Mouse (Mus musculus) midbrain, embryonic 13.5 days (tissue): Measurements from ENCODE around the gene Lhcgr. TPM values are rescaled to one million over a fixed set of nuclear protein-coding genes. Genes with fewer than 3 reads are reported as not detected.

Experiments used
- ATAC-seq: fragments of 200-750 bp; cut with Nextera tagmentation; 2 replicates; pipeline ENCODE4 v1.8.0; 2017; ENCODE audit warnings: mild to moderate bottlenecking, moderate TSS enrichment, moderate library complexity
- H3K27ac ChIP-seq: fragments of 300-500 bp; sonication (generic); 2 replicates; pipeline ENCODE4 v1.5.1; 2015; ENCODE audit warnings: inconsistent platforms, mild to moderate bottlenecking, moderate library complexity
- H3K27me3 ChIP-seq: fragments of 300-500 bp; sonication (generic); 2 replicates; pipeline ENCODE4 v1.6.1; 2015; ENCODE audit warnings: mild to moderate bottlenecking, inconsistent platforms
- H3K36me3 ChIP-seq: fragments of 300-500 bp; sonication (generic); 2 replicates; pipeline ENCODE4 v1.6.1; 2015; ENCODE audit warnings: mild to moderate bottlenecking, inconsistent platforms
- H3K4me1 ChIP-seq: fragments of 300-500 bp; sonication (generic); replicated peaks from 2 replicates; pipeline ENCODE4 v1.6.1; 2015; ENCODE audit warnings: inconsistent platforms
- H3K4me2 ChIP-seq: fragments of 300-500 bp; sonication (generic); replicated peaks from 2 replicates; pipeline ENCODE4 v1.6.1; 2015; ENCODE audit warnings: moderate library complexity, mild to moderate bottlenecking, inconsistent platforms
- H3K4me3 ChIP-seq: fragments of 300-500 bp; sonication (generic); replicated peaks from 2 replicates; pipeline ENCODE4 v1.5.1; 2015; ENCODE audit warnings: mild to moderate bottlenecking, inconsistent platforms
- H3K9ac ChIP-seq: fragments of 300-500 bp; sonication (generic); replicated peaks from 2 replicates; pipeline ENCODE4 v1.6.1; 2015; ENCODE audit warnings: mild to moderate bottlenecking, inconsistent platforms
- H3K9me3 ChIP-seq: fragments of 300-500 bp; sonication (generic); 2 replicates; pipeline ENCODE4 v1.6.1; 2016; ENCODE audit warnings: mild to moderate bottlenecking, inconsistent platforms
- WGBS: fragments of 180-500 bp; shearing (Covaris S2); methylation state at CpG from one replicate; pipeline ENCODE4 v1.1.7; 2015; 5-methylcytosine and 5-hydroxymethylcytosine counted together
- polyA plus RNA-seq: library from polyadenylated mRNA; unstranded; fragments of >200 nt; fragmentation: Nextera tagmentation; extraction: Ambion mirVana; gene quantifications from 2 replicates; pipeline ENCODE4 v1.2.1, GENCODE M21; 2015

Gene Lhcgr
- polyA plus RNA-seq, 1 experiment from 2014 or later: 0.42 TPM

GRCm38 (mm10) chr17:88769283-88769859 is 22.4 kb downstream of the Lhcgr start:
- Histone ChIP-seq H3K27ac (no peak overlapping the region), H3K27me3 (peaks cover 21% of the 10 kb centered on the region)
- 30% methylated on average over 2 of the region's 2 CpGs for WGBS

DNA sequence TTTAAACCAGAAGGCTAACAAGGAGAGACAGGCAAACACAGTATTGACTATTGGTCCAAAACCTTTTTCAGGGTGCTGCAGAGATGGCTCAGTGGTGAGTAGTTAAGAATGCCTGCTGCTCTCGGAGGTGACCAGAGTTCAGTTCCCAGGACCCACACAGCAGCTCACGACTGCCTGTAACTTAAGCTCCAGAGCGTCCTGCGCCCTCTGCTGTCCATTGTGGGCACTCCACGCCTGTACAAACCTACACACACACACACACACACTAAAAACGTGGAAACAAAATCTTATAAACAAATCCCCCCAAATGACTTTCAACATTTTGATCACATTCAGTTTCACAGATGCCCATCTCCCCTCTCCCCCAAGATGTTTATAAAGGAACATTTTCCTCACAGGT is 24.9 kb downstream of the Lhcgr start:
- no peaks in the 10 kb centered on the region for H3K36me3 ChIP-seq
- H3K27me3 ChIP-seq: peaks cover 30% of the 10 kb centered on the region
- no peak overlapping the region for H3K9ac ChIP-seq
- H3K4me3 ChIP-seq: no peak overlapping the region
- H3K9me3 ChIP-seq: no peaks in the 10 kb centered on the region
- 90% methylated on average over 6 of the region's 6 CpGs for WGBS
- ATAC-seq: no peak
- peaks cover 30% of the 10 kb centered on the region for H3K4me1 ChIP-seq
- H3K4me2 ChIP-seq: no peak overlapping the region
- no peak overlapping the region for H3K27ac ChIP-seq

More at GRCm38 (mm10) chr17:88769283-88769859, 22.4 kb downstream of the Lhcgr start:
- no peak overlapping the region for H3K4me3 ChIP-seq
- H3K4me1 ChIP-seq: peaks cover 26% of the 10 kb centered on the region
- H3K9ac ChIP-seq: no peak overlapping the region
- peak; percentile 78 for ATAC-seq
- H3K4me2 ChIP-seq: no peak overlapping the region
- H3K36me3 ChIP-seq: no peaks in the 10 kb centered on the region
- no peaks in the 10 kb centered on the region for H3K9me3 ChIP-seq

- H3K9ac ChIP-seq: no peak overlapping the region
- peaks cover 52% of the 10 kb centered on the region for H3K27me3 ChIP-seq
- H3K27ac ChIP-seq: no peak overlapping the region
- no peak overlapping the region for H3K4me2 ChIP-seq
- 17% methylated on average over 3 of the region's 3 CpGs for WGBS
- no peaks in the 10 kb centered on the region for H3K9me3 ChIP-seq
- no peak overlapping the region for H3K4me3 ChIP-seq
- ATAC-seq: peak; percentile 92
- H3K36me3 ChIP-seq: no peaks in the 10 kb centered on the region
- H3K4me1 ChIP-seq: peaks cover 27% of the 10 kb centered on the region
These were observed 27.7 kb downstream of the Lhcgr start for GRCm38 (mm10) chr17:88764136-88764485.

- H3K4me3 ChIP-seq: no peak overlapping the region
- no peaks in the 10 kb centered on the region for H3K36me3 ChIP-seq
- H3K9ac ChIP-seq: no peak overlapping the region
- no peaks in the 10 kb centered on the region for H3K9me3 ChIP-seq
- WGBS: 13% methylated on average over 5 of the region's 5 CpGs
- H3K4me1 ChIP-seq: peaks cover 30% of the 10 kb centered on the region
- peaks cover 52% of the 10 kb centered on the region for H3K27me3 ChIP-seq
- H3K27ac ChIP-seq: no peak overlapping the region
- peak; percentile 84 for ATAC-seq
- H3K4me2 ChIP-seq: no peak overlapping the region
These were observed 28.2 kb downstream of the Lhcgr start for GRCm38 (mm10) chr17:88763396-88764135.

- Histone ChIP-seq H3K27me3 (peaks cover 42% of the 10 kb centered on the region), H3K4me1 (peaks cover 66% of the 10 kb centered on the region), H3K4me3 (no peak overlapping the region), H3K9me3 (no peaks in the 10 kb centered on the region), H3K36me3 (no peaks in the 10 kb centered on the region), H3K4me2 (peak overlapping the region; percentile 27), H3K9ac (no peak overlapping the region), H3K27ac (peak overlapping the region; percentile 82)
- peak; percentile 87 for ATAC-seq
- WGBS: 1% methylated on average over 9 of the region's 9 CpGs
These were observed 33.8 kb downstream of the Lhcgr start for GRCm38 (mm10) chr17:88758003-88758437.

DNA sequence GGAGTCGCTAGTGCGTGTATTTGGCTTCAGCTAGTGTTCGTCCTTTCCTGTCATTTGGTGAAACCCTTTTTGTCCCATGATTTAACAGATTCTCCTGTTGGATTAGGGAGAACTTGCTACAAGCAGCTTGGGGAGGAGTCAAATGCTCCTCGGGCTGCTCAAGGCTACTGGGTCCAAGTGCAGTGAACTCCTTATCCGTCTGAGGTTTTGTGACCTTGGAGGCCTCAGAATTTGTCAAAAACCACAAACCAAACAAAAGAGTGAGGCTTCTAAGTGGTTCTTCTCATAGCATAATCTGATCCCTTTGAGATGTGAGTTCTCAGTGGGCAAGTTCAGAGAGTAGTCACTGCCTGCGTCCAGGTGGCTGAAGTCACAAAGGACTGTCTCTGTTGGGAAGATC is 36.0 kb downstream of the Lhcgr start:
- 61% methylated on average over 6 of the region's 6 CpGs for WGBS
- no peaks in the 10 kb centered on the region for H3K36me3 ChIP-seq
- H3K9ac ChIP-seq: no peak overlapping the region
- peaks cover 27% of the 10 kb centered on the region for H3K27me3 ChIP-seq
- H3K27ac ChIP-seq: 0 out of 2 replicates have a peak overlapping the region, but pooled peaks have one; percentile 47
- H3K4me3 ChIP-seq: no peak overlapping the region
- H3K4me2 ChIP-seq: no peak overlapping the region
- H3K4me1 ChIP-seq: peaks cover 67% of the 10 kb centered on the region
- no peaks in the 10 kb centered on the region for H3K9me3 ChIP-seq
- no peak for ATAC-seq

DNA sequence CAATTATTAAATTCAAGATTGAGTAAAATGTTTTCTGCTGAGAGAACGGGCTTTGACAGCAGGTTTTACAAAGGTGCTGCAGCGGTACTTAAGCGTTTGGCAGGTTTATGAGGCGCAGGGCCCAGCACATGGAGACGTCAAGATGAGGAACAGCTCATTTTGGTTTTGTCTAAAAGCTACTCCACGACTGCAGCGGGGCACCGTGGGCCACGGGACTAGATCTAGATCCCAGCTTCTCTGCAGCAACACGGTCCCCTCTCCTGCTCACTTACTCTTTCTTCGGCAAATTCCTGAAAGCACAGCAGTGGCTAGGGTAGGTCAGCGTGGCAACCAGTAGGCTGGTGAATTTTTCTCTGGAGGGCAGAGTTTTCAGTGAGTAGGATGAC is 38.3 kb downstream of the Lhcgr start:
- H3K27ac ChIP-seq: peak overlapping the region; percentile 27; the same call in 1 of the 2 replicates
- H3K27me3 ChIP-seq: peaks cover 12% of the 10 kb centered on the region
- 53% methylated on average over 12 of the region's 12 CpGs for WGBS
- H3K4me2 ChIP-seq: peak overlapping the region; percentile 2; the same call in 1 of the 2 replicates
- H3K4me1 ChIP-seq: peaks cover 69% of the 10 kb centered on the region
- ATAC-seq: no peak
- no peak overlapping the region for H3K4me3 ChIP-seq
- no peak overlapping the region for H3K9ac ChIP-seq
- no peaks in the 10 kb centered on the region for H3K36me3 ChIP-seq
- no peaks in the 10 kb centered on the region for H3K9me3 ChIP-seq

- H3K9me3 ChIP-seq: no peaks in the 10 kb centered on the region
- peak; percentile 48 for ATAC-seq
- peak overlapping the region; percentile 2 for H3K4me2 ChIP-seq
- no peak overlapping the region for H3K4me3 ChIP-seq
- H3K27ac ChIP-seq: peak overlapping the region; percentile 35
- 10% methylated on average over 17 of the region's 17 CpGs for WGBS
- no peaks in the 10 kb centered on the region for H3K36me3 ChIP-seq
- H3K27me3 ChIP-seq: peaks cover 12% of the 10 kb centered on the region
- peaks cover 64% of the 10 kb centered on the region for H3K4me1 ChIP-seq
- H3K9ac ChIP-seq: no peak overlapping the region
These were observed 38.8 kb downstream of the Lhcgr start for GRCm38 (mm10) chr17:88752827-88753471.

DNA sequence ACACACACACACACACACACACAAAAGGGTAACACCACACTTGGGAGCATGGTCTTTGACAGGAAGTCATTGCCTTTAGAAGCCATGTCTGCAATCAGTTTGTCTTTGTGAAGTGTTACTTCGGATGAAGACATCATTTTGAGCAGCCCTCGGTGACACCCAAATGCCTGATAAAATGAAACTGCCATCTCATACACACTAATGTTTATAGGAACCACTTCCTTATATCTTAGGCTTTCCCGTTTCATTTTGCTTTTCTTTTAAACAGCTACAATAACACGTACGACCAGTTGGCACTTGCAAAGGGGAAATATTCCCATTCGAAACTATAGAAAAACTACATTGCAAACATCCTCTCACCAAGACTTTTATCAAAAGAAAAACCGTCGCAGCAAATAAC is 42.1 kb downstream of the Lhcgr start:
- Histone ChIP-seq H3K4me1 (peaks cover 35% of the 10 kb centered on the region), H3K36me3 (no peaks in the 10 kb centered on the region)

GRCm38 (mm10) chr17:88706231-88706649 is 85.5 kb downstream of the Lhcgr start:
- no peak overlapping the region for H3K27ac ChIP-seq
- ATAC-seq: peak; percentile 79
- no peaks in the 10 kb centered on the region for H3K9me3 ChIP-seq
- H3K27me3 ChIP-seq: no peaks in the 10 kb centered on the region
- H3K36me3 ChIP-seq: no peaks in the 10 kb centered on the region
- no peak overlapping the region for H3K4me2 ChIP-seq
- H3K4me1 ChIP-seq: peaks cover 10% of the 10 kb centered on the region
- no peak overlapping the region for H3K9ac ChIP-seq
- WGBS: 17% methylated on average over 8 of the region's 8 CpGs
- no peak overlapping the region for H3K4me3 ChIP-seq

More for the DNA sequence above, 42.1 kb downstream of the Lhcgr start:
- Histone ChIP-seq H3K27ac (no peak overlapping the region), H3K4me2 (no peak overlapping the region; the same call in 1 of the 2 replicates), H3K4me3 (no peak overlapping the region), H3K27me3 (peaks cover 4% of the 10 kb centered on the region), H3K9ac (no peak overlapping the region), H3K9me3 (no peaks in the 10 kb centered on the region; the same call in 1 of the 2 replicates)
- no peak for ATAC-seq
- WGBS: 59% methylated on average over 8 of the region's 8 CpGs

DNA sequence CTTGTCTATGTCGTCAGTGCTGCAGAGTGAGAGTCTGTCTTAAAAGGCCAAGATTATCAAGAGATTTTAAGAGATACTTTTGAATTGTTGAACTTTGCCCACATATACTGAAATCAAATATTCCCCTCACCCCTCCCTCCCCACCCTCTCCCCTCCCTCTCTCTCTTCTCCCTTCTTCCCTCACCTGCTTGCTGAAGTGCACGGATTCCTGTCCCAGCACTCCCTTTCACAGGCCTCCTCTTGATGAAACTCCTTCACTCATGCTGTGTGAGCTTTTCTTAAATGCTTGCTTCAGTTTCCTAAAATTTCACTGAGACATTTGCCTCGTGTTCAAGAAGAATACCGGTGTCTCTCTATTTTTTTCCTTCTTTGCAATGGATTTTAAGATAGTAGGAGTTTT is 88.7 kb downstream of the Lhcgr start:
- no peak overlapping the region for H3K27ac ChIP-seq
- no peaks in the 10 kb centered on the region for H3K27me3 ChIP-seq
- H3K4me3 ChIP-seq: no peak overlapping the region
- no peak overlapping the region for H3K4me2 ChIP-seq
- 50% methylated on average over 4 of the region's 4 CpGs for WGBS
- H3K9me3 ChIP-seq: no peaks in the 10 kb centered on the region
- ATAC-seq: no peak
- H3K36me3 ChIP-seq: no peaks in the 10 kb centered on the region
- no peak overlapping the region for H3K9ac ChIP-seq
- H3K4me1 ChIP-seq: peaks cover 10% of the 10 kb centered on the region

- Histone ChIP-seq H3K27ac (no peak overlapping the region), H3K4me3 (no peak overlapping the region), H3K9me3 (no peaks in the 10 kb centered on the region), H3K4me2 (no peak overlapping the region), H3K36me3 (no peaks in the 10 kb centered on the region), H3K4me1 (peaks cover 10% of the 10 kb centered on the region), H3K27me3 (no peaks in the 10 kb centered on the region), H3K9ac (no peak overlapping the region)
- 36% methylated on average over 6 of the region's 6 CpGs for WGBS
- no peak for ATAC-seq
These were observed 89.4 kb downstream of the Lhcgr start for GRCm38 (mm10) chr17:88702345-88702744.
